ENCODE assay signal across 8 mouse cellular contexts in the genomic region with DNA sequence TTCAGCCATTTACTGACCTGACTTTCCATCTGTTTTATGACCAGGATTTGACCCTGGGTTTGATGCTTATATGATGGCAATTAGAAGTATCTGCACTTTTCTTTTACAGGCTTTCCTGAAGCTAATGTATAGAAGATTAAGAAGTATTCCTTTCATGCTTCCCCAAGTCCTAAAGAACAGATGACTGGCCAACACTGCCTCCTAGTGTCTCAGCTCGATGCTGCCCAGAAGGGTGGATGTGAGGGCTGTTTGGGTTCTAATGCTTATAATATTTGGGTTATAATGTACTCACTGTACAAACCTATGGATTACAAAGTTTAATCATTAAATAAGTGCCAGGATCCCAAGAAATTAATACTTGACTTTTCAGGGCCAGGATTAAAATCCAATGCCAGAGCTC. TPM values are rescaled to one million over a fixed set of nuclear protein-coding genes. Genes with fewer than 3 reads are reported as not detected.
DNase-seq lines count a peak whose midpoint lies in the region; ATAC-seq and TF ChIP-seq lines count a peak whose summit lies in the region.

No protein-coding gene starts in this region.

- ATAC-seq in frontal cortex, adult (ENCODE audit: low TSS enrichment): peak; percentile 66; the same call in 1 of the 2 replicates
- no peak for ATAC-seq in neural tube, embryonic 11.5 days (ENCODE audit: insufficient read depth, low FRiP score, low TSS enrichment)
- no peak for ATAC-seq in embryonic facial prominence, embryonic 14.5 days (ENCODE audit: low read depth)
- ATAC-seq in limb, embryonic 14.5 days (ENCODE audit: low FRiP score, low read depth): no peak

- H3K4me1 ChIP-seq in neural tube, embryonic 11.5 days (ENCODE audit: control insufficient read depth, insufficient read depth, low read length): no peaks in the 10 kb centered on the region
- no peaks in the 10 kb centered on the region for H3K4me1 ChIP-seq in bone marrow, adult 2 months (ENCODE audit: control insufficient read depth, insufficient read depth, low read length)
- no peaks in the 10 kb centered on the region for H3K4me1 ChIP-seq in embryonic facial prominence, embryonic 14.5 days (ENCODE audit: control insufficient read depth, insufficient read depth, low read length)
- H3K4me1 ChIP-seq in limb, embryonic 14.5 days (ENCODE audit: control insufficient read depth, insufficient read depth, low read length): no peaks in the 10 kb centered on the region

- H3K4me2 ChIP-seq in neural tube, embryonic 11.5 days (ENCODE audit: low read depth): no peak overlapping the region
- H3K4me2 ChIP-seq in embryonic facial prominence, embryonic 14.5 days (ENCODE audit: low read depth, low read length): no peak overlapping the region
- H3K4me2 ChIP-seq in limb, embryonic 14.5 days (replicated peaks; ENCODE audit: low read depth, low read length, severe bottlenecking): no peak overlapping the region

- DNase-seq in frontal cortex, postnatal 14 days (ENCODE audit: low spot score in 2 of 2): no peak
- DNase-seq in neural tube, embryonic 11.5 days (ENCODE audit: low spot score): peak; percentile 53
- DNase-seq in neural tube, embryonic 10.5 days (ENCODE audit: extremely low spot score, low spot score): no peak
- peak; percentile 35 for DNase-seq in embryonic facial prominence, embryonic 14.5 days (ENCODE audit: low spot score)
- DNase-seq in limb, embryonic 14.5 days (ENCODE audit: low spot score): peak; percentile 42
- peak; percentile 46 for DNase-seq in thymus, postnatal 14 days

- no peak overlapping the region for H3K4me3 ChIP-seq in neural tube, embryonic 11.5 days (ENCODE audit: low read depth, low read length)
- H3K4me3 ChIP-seq in bone marrow, adult 2 months (replicated peaks; ENCODE audit: control insufficient read depth, low read depth, low read length): no peak overlapping the region
- H3K4me3 ChIP-seq in embryonic facial prominence, embryonic 14.5 days (ENCODE audit: low read depth, low read length): no peak overlapping the region
- no peak overlapping the region for H3K4me3 ChIP-seq in limb, embryonic 14.5 days (replicated peaks; ENCODE audit: low read length)

- no peaks in the 10 kb centered on the region for H3K27me3 ChIP-seq in neural tube, embryonic 11.5 days (ENCODE audit: control insufficient read depth, insufficient read depth, low read length)
- H3K27me3 ChIP-seq in embryonic facial prominence, embryonic 14.5 days (replicated peaks; ENCODE audit: control insufficient read depth, insufficient read depth, low read length): no peaks in the 10 kb centered on the region
- H3K27me3 ChIP-seq in limb, embryonic 14.5 days (ENCODE audit: control insufficient read depth, insufficient read depth, low read length): no peaks in the 10 kb centered on the region

- no peaks in the 10 kb centered on the region for H3K9me3 ChIP-seq in neural tube, embryonic 11.5 days (ENCODE audit: control insufficient read depth, low read length)
- no peaks in the 10 kb centered on the region for H3K9me3 ChIP-seq in embryonic facial prominence, embryonic 14.5 days (ENCODE audit: control insufficient read depth, low read length)
- H3K9me3 ChIP-seq in limb, embryonic 14.5 days (ENCODE audit: control insufficient read depth, low read length): no peaks in the 10 kb centered on the region

- no peak for TF ChIP-seq POLR2A in bone marrow, adult 2 months (IDR thresholded peaks at IDR 0.05; ENCODE audit: borderline replicate concordance, control insufficient read depth, low read depth, low read length)
- no peak for TF ChIP-seq POLR2A in limb, embryonic 14.5 days (IDR thresholded peaks at IDR 0.05; ENCODE audit: borderline replicate concordance, extremely low read depth, insufficient read depth, insufficient read length)

- TF ChIP-seq CTCF in bone marrow, adult 2 months (IDR thresholded peaks at IDR 0.05; ENCODE audit: control insufficient read depth, insufficient read depth, low read length): peak; percentile 62

- WGBS in neural tube, embryonic 11.5 days: 15% methylated on average over 1 of the region's 1 CpGs
- WGBS in bone marrow, adult 2 months: 15% methylated on average over 1 of the region's 1 CpGs
- WGBS in embryonic facial prominence, embryonic 14.5 days: 13% methylated on average over 1 of the region's 1 CpGs
- 4% methylated on average over 1 of the region's 1 CpGs for WGBS in limb, embryonic 14.5 days

- no peaks in the 10 kb centered on the region for H3K36me3 ChIP-seq in neural tube, embryonic 11.5 days (ENCODE audit: control insufficient read depth, insufficient read depth, low read length)
- no peaks in the 10 kb centered on the region for H3K36me3 ChIP-seq in embryonic facial prominence, embryonic 14.5 days (ENCODE audit: control insufficient read depth, insufficient read depth, low read length)
- H3K36me3 ChIP-seq in limb, embryonic 14.5 days (ENCODE audit: control insufficient read depth, insufficient read depth, low read length): no peaks in the 10 kb centered on the region

- no peak overlapping the region for H3K27ac ChIP-seq in neural tube, embryonic 11.5 days (ENCODE audit: low read depth, low read length)
- H3K27ac ChIP-seq in bone marrow, adult 2 months (ENCODE audit: control insufficient read depth, insufficient read depth, low read depth, low read length, poor library complexity): no peak overlapping the region
- no peak overlapping the region for H3K27ac ChIP-seq in embryonic facial prominence, embryonic 14.5 days (replicated peaks; ENCODE audit: low read depth, low read length)
- H3K27ac ChIP-seq in limb, embryonic 14.5 days (replicated peaks; ENCODE audit: low read depth, low read length): no peak overlapping the region

- H3K9ac ChIP-seq in neural tube, embryonic 11.5 days (ENCODE audit: low read length): no peak overlapping the region
- H3K9ac ChIP-seq in embryonic facial prominence, embryonic 14.5 days (ENCODE audit: low read depth, low read length): no peak overlapping the region
- H3K9ac ChIP-seq in limb, embryonic 14.5 days (ENCODE audit: low read depth, low read length, severe bottlenecking): no peak overlapping the region

RNA-seq across cellular contexts. Expression of gene Actr3b, which starts 25.5 kb away (rescaled TPM):
- polyA plus RNA-seq in neural tube, embryonic 11.5 days (2014; fragmentation: Nextera tagmentation; extraction: Ambion mirVana): 9.4 and 11.5 TPM in 2 replicates
- 2.2 TPM in 1 of 2 replicates, not detected in the other for polyA plus RNA-seq in bone marrow, adult 2 months (2011; ENCODE audit: insufficient read depth, insufficient read length, low replicate concordance, missing spikeins)
- polyA plus RNA-seq in embryonic facial prominence, embryonic 14.5 days (2014; fragmentation: Nextera tagmentation; extraction: Ambion mirVana): 7.6 and 9.3 TPM in 2 replicates
- 2.2 and 2.3 TPM in 2 replicates for polyA plus RNA-seq in limb, embryonic 14.5 days (2012; rRNA removed)
- polyA plus RNA-seq in limb, embryonic 14.5 days (2014; fragmentation: Nextera tagmentation; extraction: Ambion mirVana): 4.2 and 4.6 TPM in 2 replicates

RNA-seq across cellular contexts. Expression of gene Xrcc2, which starts 28.7 kb away (rescaled TPM):
- 8.2 and 8.4 TPM in 2 replicates for polyA plus RNA-seq in neural tube, embryonic 11.5 days (2014; fragmentation: Nextera tagmentation; extraction: Ambion mirVana)
- 2.5 and 3.7 TPM in 2 replicates for polyA plus RNA-seq in bone marrow, adult 2 months (2011; ENCODE audit: insufficient read depth, insufficient read length, low replicate concordance, missing spikeins)
- 3.6 and 4.1 TPM in 2 replicates for polyA plus RNA-seq in embryonic facial prominence, embryonic 14.5 days (2014; fragmentation: Nextera tagmentation; extraction: Ambion mirVana)
- polyA plus RNA-seq in limb, embryonic 14.5 days (2012; rRNA removed): 11.7 and 14.1 TPM in 2 replicates
- 3.1 and 4.4 TPM in 2 replicates for polyA plus RNA-seq in limb, embryonic 14.5 days (2014; fragmentation: Nextera tagmentation; extraction: Ambion mirVana)

Comparison
In these comparisons a context has a peak if more than half of its experiments do, and no peak if none do; other contexts are left out.
1. DNase-seq: peak in neural tube, embryonic 11.5 days (single experiment), embryonic facial prominence, embryonic 14.5 days (single experiment), limb, embryonic 14.5 days (single experiment) and thymus, postnatal 14 days (single experiment); none in frontal cortex, postnatal 14 days (0 of 2) and neural tube, embryonic 10.5 days (single experiment).